Mouse (Mus musculus): Measurements from ENCODE around the gene A730009L09Rik. TPM values are rescaled to one million over a fixed set of nuclear protein-coding genes. Genes with fewer than 3 reads are reported as not detected.

The A730009L09Rik gene
- not detected for polyA plus RNA-seq (2014; fragmentation: Illumina TruSeq; extraction: RNeasy Lipid Tissue Mini Kit (QIAGEN cat#74804); ENCODE audit: insufficient read depth, low read depth, low replicate concordance)

GRCm38 (mm10) chr16:84514821-84515220, at the start of gene A730009L09Rik:
A730009L09Rik (plus strand) TSS chr16:84515121.

Other genes starting within 250 kb of the A730009L09Rik start
- gene Mrpl39, start 220.6 kb downstream of the A730009L09Rik start, polyA plus RNA-seq (2014; fragmentation: Illumina TruSeq; extraction: RNeasy Lipid Tissue Mini Kit (QIAGEN cat#74804); ENCODE audit: insufficient read depth, low read depth, low replicate concordance): 18.9 TPM